Mouse (Mus musculus): ENCODE data around the gene Cyp26c1.

- TF ChIP-seq POLR2A (IDR thresholded peaks at IDR 0.05; ENCODE audit: borderline replicate concordance, extremely low read depth, insufficient read depth, insufficient read length, poor library complexity, severe bottlenecking) (no peak), CTCF (IDR thresholded peaks at IDR 0.05; ENCODE audit: borderline replicate concordance, extremely low read depth, insufficient read depth, insufficient read length) (no peak)
Measured at GRCm38 (mm10) chr19:37654012-37654411, 31.4 kb upstream of the Cyp26c1 start.

Measured in brain, embryonic 14.5 days (tissue).